24 mouse cellular contexts compared by ENCODE assay signal in genomic region chr3:138051431-138051830, GRCm38 (mm10). TPM values are rescaled to one million over a fixed set of nuclear protein-coding genes. Genes with fewer than 3 reads are reported as not detected.
"Had no signal": no experiment of that assay in that cellular context is flagged by ENCODE, and none has a peak within 500 bp of the region (broad histone marks: within the 10 kb centered on the region; RNA-seq: fewer than 3 reads in every experiment).

No protein-coding gene starts in this region.

- H3K9ac ChIP-seq: lung, embryonic 14.5 days; midbrain, embryonic 13.5 days; neural tube, embryonic 13.5 days; neural tube, embryonic 15.5 days had no signal

- ATAC-seq: midbrain, embryonic 13.5 days; midbrain, embryonic 16.5 days had no signal

- H3K4me2 ChIP-seq: lung, embryonic 14.5 days; midbrain, embryonic 13.5 days; neural tube, embryonic 13.5 days; neural tube, embryonic 15.5 days had no signal

- H3K9me3 ChIP-seq: midbrain, embryonic 10.5 days; midbrain, embryonic 13.5 days; neural tube, embryonic 13.5 days; neural tube, embryonic 15.5 days had no signal

- H3K4me1 ChIP-seq: midbrain, embryonic 13.5 days; neural tube, embryonic 15.5 days had no signal

- H3K4me3 ChIP-seq: midbrain, embryonic 10.5 days; midbrain, embryonic 13.5 days; myocyte; neural tube, embryonic 13.5 days; neural tube, embryonic 15.5 days had no signal

- H3K36me3 ChIP-seq: midbrain, embryonic 10.5 days; midbrain, embryonic 13.5 days; neural tube, embryonic 13.5 days; neural tube, embryonic 15.5 days had no signal

- DNase-seq: lung, adult 18-20 months; lung, embryonic 14.5 days; lung, postnatal 10 days; lung, postnatal 4 days; retina, postnatal 1 day; right cerebral cortex, adult 18-20 months; right cerebral cortex, postnatal 25 days; right cerebral cortex, postnatal 4 days; spleen, adult 18-20 months; thymus, adult 18-20 months; thymus, postnatal 25 days; thymus, postnatal 4 days had no signal

- H3K27ac ChIP-seq: midbrain, embryonic 10.5 days; midbrain, embryonic 13.5 days; neural tube, embryonic 13.5 days; neural tube, embryonic 15.5 days had no signal

- H3K27me3 ChIP-seq: midbrain, embryonic 13.5 days; neural tube, embryonic 13.5 days; neural tube, embryonic 15.5 days had no signal

RNA-seq across cellular contexts. Expression of gene 1110002E22Rik, which starts 13.4 kb away (rescaled TPM):
- total RNA-seq: megakaryocyte, adult 5-6 weeks; megakaryocyte-erythroid progenitor cell, adult 5-6 weeks had no signal

RNA-seq across cellular contexts. Expression of gene Gm5105, which starts 15.8 kb away (rescaled TPM):
- total RNA-seq: megakaryocyte, adult 5-6 weeks; megakaryocyte-erythroid progenitor cell, adult 5-6 weeks had no signal
- polyA plus RNA-seq: liver, embryonic 16.5 days; lung, embryonic 14.5 days; midbrain, embryonic 10.5 days; midbrain, embryonic 13.5 days; neural tube, embryonic 11.5 days; stomach, embryonic 14.5 days; thymus, postnatal 0 days had no signal
